Mouse (Mus musculus) thymus, postnatal 14 days (tissue): ENCODE results near the gene Tmem91.

ENCODE experiments used
- DNase-seq: peaks from one replicate; pipeline ENCODE4 v3.0.0; 2021

The Tmem91 gene

GRCm38 (mm10) chr7:25669158-25669557 lies 5.8 kb downstream of the Tmem91 start:
- DNase-seq, result no peak

- DNase-seq, result no peak
Observed at GRCm38 (mm10) chr7:25666381-25666780, 8.6 kb downstream of the Tmem91 start.

- peak; percentile 99 for DNase-seq
Observed at GRCm38 (mm10) chr7:25658657-25659472, 16.1 kb downstream of the Tmem91 start, which contains the start of the genes Bckdha and Exosc5. Gene Bckdha, minus strand, starts transcription at chr7:25658981. Gene Exosc5, plus strand, starts transcription at chr7:25659164.

DNA sequence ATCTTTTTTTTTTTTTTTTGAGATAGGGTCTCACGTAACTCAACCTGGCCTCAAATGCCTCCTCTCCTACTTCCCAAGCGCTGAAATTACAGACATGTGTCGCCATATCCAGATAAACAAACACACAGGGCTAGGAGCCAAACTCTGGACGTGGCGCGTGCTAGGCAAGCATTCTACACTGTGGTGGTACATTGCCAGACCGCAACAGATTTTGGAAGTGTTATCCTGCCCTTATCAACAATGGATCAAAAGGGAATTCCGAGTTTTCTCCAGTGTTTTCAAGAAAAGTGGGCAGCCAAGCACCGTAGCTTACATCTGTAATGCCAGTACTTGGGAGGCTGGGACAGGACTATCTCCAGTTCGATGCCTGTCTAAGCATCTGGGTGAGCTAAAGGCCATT lies 17.2 kb downstream of the Tmem91 start:
- DNase-seq, result no peak

DNA sequence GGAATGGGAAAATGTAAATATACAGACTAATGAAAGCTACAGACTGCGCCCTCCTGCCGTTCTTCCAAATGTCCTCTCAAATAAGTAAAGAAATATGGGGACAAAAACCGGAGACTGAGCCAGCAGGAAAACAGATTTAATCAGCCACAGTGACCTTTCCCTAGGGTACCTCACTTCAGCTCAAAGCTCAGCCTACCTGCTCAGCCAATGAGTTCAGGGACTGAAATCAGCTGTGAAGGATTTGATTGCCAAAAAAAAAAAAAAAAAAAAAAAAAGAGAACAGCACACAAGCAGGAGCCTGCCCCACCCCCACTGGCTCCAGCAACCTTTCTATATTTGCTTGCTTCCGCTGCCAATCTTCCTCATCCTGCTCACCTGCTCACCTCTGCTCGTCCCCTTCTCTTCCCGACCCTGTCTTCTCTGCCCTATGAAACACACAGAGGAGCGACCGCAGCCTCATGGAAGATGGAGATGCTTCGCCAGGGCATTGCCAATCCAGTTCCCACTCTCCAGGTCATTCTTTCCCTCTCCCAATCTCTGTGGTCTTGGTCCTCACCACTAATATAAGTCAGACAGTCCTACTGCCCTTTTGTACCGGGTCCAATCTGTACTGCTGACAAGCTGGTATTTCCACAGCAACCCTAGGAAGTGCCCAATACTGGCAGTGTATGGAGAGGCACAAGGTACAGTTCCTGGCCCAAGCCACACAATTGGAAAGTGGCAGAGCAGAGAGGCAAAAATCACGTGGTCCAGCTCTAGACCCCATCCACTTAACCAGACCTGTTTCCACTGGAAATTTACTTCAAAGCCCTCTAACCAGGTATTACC lies 19.2 kb downstream of the Tmem91 start:
- no peak for DNase-seq

DNA sequence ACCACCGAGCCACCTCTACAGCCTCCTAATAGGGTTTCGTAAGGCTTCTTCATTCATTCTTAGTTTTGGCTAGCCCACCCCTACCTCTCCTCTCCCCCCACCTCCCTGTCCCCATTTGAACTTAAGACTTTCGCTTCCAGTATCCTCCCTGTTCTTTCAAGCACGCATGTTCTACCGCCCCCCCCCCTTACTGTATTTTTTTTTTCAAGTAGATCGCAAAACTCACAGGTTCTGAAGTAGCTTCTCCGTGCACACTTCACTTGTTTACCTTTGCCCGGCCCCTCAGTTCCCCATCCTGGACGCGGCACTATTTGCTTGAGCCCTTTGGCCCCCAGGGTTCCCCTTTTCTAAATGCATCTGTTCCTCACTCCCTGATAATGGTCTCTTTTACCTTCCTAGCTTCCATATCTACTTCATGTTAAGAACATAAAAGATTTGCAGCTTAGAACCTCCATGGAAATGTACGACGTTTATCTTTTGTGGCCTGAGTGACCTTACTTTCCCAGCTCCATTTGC lies 22.7 kb downstream of the Tmem91 start:
- DNase-seq, result no peak

- DNase-seq, result peak; percentile 67
Observed at GRCm38 (mm10) chr7:25651281-25651680, 23.7 kb downstream of the Tmem91 start.

GRCm38 (mm10) chr7:25649839-25650238 lies 25.1 kb downstream of the Tmem91 start:
- DNase-seq, result no peak

DNA sequence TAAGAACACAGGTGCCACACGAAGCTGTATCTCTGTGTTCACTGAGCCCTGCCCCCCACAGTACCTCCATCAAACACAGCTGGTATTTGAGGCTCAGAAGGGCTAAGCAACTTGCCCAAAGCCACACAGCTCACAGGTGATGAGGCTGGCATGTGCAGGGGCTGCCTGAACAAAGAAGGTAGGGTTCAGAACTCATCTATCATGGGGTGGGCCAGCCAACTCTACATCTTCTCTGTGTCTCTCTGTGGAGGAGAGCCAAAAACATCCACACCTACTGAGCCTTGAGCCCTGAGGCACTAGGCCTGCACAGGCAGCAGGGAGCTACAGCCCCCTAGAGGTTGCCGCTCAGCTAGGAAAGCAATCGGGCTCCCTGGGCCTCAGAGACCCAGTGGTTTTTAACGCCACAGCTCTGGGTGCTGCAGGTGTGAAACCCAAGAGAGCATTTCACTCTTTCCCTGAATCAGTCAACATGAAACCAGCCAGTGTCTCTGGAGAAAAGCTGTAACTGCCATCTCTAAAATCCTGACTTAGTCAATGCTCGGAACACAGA lies 27.3 kb downstream of the Tmem91 start:
- peak; percentile 86 for DNase-seq

GRCm38 (mm10) chr7:25645074-25645473 lies 29.9 kb downstream of the Tmem91 start:
- peak; percentile 56 for DNase-seq

DNA sequence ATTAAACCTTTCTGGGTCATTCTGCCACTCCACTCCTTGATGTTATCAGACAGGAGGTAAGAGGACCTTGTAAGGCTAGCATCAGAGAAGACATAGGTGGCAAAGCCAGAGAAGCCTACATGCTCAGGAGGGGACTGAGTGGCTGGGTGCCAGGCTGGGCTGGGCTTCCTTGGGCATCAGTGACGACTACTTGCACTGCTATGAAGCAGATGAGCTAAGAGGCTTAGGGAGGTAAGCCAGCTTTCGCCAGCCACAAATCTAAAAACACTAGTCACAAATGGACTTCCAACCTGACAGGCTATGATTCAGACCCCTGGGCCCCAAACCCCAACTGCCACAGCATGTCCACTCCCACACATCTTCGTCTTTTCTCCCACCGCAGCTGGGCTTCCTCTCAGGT lies 30.3 kb downstream of the Tmem91 start:
- DNase-seq, result no peak

DNA sequence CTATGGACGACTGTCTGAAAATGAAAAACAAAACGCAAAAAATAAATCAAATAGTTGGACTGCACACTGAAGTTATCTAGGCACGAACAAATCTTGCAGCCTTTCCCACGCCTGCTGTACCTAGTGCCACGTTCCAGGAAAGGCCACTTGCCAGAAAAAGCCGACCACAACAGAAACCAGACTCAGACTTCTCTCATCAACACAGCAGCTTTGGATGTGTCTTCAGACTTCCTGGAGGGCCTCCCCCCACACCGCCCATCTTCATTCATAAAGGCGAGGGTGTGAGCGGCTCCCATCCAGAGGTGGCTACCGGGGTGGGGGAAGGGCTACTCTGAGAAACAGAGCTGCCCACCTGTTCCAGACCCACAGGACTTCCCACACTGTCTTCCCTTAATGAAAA lies 30.8 kb downstream of the Tmem91 start:
- DNase-seq, result peak; percentile 53

- no peak for DNase-seq
Observed at GRCm38 (mm10) chr7:25639754-25640153, 35.2 kb downstream of the Tmem91 start.

DNA sequence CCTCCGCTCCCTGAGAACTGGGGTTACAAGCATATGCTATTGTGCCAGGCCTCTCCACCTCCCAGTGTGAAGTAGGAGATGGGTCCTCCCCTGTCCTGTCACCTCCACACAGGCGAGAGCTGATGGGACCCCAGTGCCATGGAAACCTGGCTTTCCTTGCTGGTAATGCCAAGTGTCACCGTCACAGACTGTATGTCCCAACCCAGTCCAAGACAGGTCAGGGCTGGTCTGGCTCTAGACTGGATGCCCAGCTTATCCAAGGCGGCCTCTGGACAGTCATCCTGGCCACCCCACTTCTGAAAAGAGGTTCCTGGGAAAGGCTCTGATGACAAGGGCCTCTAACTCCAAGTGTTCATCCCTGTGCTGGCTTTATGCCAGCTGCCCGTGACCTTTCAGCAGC lies 37.9 kb downstream of the Tmem91 start:
- no peak for DNase-seq

GRCm38 (mm10) chr7:25636373-25636772 lies 38.6 kb downstream of the Tmem91 start:
- peak; percentile 66 for DNase-seq

DNA sequence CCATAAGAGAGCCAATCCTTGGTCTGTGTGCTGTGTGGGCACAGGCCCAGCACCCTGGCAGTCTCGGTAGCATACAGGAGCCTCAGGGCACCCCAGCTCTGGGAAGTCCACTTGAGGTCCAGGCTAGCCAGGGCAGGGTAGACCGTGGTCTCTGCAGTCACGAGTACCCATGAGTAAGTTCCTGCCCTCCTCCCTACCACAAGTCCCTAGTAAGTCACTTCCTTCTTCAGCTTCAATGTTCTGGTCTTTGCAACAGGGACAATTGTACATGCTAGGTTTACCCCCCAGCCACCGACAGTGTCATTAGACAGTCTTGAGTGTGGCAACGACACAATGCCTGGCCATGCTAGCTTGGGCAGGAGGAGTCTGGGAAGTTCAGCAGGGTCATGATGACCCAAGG lies 42.3 kb downstream of the Tmem91 start:
- DNase-seq, result no peak

GRCm38 (mm10) chr7:25628323-25628620 lies 46.7 kb downstream of the Tmem91 start:
- DNase-seq, result no peak

DNA sequence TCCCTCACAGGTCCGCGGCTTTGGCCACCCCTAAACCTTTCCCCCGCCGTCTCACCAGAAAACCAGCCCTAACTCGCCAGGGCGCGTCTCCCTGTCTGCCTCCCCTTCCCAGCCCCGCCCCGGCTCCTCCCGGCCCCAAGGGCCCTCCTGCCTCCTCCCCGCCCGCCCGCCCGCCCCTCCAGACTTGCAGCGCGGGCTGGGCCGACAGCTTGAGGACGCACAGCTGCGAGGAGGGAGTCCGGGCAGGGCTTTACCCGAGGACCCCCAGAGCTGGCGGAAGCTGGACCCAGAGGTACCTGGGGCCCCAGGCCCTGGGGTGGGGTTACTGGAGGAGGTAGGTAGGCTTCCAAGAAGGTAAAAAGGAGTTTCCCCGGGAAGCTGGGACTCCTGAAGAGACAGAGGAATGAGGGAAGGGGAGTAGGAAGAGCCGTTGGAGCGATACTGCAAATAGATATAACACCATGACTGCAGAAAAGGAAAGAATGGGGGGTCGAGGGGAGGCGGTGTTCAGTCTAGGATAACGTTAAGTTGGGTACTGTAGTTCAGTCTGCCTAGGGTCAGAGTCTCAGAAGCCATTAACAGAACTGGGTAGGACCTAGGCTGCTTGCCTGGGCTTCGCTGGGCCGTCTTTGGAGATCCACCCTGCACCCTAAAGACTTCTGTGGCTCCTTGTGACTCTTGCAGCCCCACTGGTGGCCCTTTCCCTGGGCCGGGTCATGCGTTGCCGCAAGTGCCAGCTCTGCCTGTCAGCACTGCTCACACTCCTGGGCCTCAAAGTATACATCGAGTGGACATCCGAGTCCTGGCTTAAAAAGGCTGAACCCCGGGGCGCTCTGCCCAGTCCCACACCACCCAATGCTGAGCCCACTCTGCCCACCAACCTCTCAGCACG lies 47.3 kb downstream of the Tmem91 start:
- peak; percentile 85 for DNase-seq

DNA sequence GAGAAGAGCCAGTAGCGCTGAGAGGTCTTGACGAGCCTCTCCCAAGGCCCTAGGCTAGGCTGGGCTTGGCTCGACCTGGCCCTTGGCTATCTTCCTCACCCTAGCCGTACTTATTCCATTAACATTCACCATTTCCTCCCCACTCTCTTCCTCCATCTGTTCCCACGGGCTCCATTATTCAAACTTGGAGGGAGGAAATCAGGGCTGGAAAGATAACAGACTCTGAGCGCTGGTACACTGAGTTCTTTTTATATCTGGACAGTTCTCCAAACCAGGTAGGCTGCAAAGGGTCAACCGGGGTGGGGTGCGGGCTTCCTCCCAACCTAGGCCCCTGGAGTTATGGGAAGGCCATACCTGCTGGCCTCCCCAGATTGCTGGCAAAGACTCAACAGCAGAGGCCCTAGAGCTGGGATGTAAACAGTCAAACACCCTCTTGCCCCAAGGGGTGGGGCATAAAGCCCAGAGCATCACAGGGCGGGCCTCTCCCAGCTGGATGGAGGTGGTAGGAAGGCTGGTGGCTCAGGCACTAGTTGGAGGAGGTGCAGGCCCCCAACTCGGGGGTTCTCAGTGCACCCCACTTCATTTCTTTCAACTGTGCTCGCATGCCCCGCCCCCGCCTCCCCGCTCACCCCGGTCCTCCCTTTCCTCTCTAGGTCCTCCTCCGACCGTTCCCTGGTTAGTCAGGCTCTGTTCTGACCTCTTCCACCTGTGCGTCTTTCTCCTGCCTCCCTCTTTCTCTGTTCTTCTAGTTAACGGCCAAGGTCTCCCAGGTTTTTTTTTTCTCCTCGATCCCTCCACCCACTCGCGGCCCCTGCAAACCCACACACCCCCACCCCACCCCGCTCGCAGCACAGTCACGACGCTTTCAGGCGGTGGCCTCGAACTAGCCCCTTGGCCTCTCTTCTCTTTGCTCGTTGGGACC lies 48.2 kb downstream of the Tmem91 start, which contains the start of gene B3gnt8:
Gene B3gnt8, plus strand, starts transcription at position 146 of the 922 bp plus-strand sequence.
- peak; percentile 73 for DNase-seq

DNA sequence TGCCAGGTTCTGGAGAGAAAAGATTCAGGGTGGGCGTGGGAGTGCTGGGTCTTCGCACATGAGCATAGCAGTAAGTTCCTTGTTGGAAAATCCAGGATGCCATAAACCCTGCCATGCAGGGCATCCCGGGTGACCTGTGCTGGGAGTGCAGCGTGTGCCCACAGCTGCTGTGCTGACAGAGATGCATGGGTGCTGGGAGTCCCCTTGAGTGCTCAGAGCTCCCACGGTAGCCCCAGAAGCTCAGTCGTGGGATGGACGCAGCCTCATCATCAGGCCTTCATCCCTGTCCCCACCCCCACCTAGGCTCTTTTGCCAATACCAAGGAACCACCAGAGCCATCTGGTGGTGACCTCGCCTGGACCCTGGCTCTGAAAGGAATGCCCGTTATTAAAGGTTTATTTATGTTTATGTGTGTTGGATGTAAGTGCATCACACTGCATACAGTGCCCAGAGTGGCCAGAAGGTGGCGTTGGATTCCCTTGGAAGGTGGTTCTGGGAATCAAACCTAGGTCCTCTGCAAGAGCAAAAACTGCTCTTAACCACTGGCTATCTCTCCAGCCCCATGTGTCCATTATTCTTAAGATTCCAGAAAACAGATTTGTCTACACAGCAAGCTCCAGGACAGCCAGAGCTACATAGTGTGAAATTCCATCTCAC lies 49.2 kb downstream of the Tmem91 start:
- peak; percentile 75 for DNase-seq

- DNase-seq, result no peak
Observed at GRCm38 (mm10) chr7:25624851-25625250, 50.1 kb downstream of the Tmem91 start.
